Mouse (Mus musculus) thymus, adult 2 months (tissue): ENCODE data around the gene Fundc2.

ENCODE experiments used
- CTCF ChIP-seq: fragments of 200-500 bp; IDR thresholded peaks from 2 replicates; pipeline ENCODE4 v1.5.1; 2012; ENCODE audit warnings: mild to moderate bottlenecking, control low read depth, low read length, moderate library complexity, borderline replicate concordance; ENCODE audit not compliant: control insufficient read depth, poor library complexity, insufficient read depth; ENCODE audit errors: extremely low read depth
- POLR2A ChIP-seq: fragments of 200-500 bp; IDR thresholded peaks from 2 replicates; pipeline ENCODE4 v1.6.1; 2012; ENCODE audit warnings: mild to moderate bottlenecking, low read length, control low read depth, moderate library complexity; ENCODE audit not compliant: control insufficient read depth, poor library complexity, insufficient read depth; ENCODE audit errors: extremely low read depth

GRCm38 (mm10) chrX:75381176-75381575, 1.0 kb upstream of the Fundc2 start:
- no peak for TF ChIP-seq CTCF
- TF ChIP-seq POLR2A, result no peak
